Mouse (Mus musculus): ENCODE measurements around the gene Ankfy1. TPM values are rescaled to one million over a fixed set of nuclear protein-coding genes. Genes with fewer than 3 reads are reported as not detected.
"Not testable (repeated sequence)": the region's sequence is repeated elsewhere in the genome, so short reads cannot be mapped to it uniquely, and the experiment has no call there.

Ankfy1 gene
- polyA plus RNA-seq, 1 experiment from 2014 or later = 35.2 TPM

DNA sequence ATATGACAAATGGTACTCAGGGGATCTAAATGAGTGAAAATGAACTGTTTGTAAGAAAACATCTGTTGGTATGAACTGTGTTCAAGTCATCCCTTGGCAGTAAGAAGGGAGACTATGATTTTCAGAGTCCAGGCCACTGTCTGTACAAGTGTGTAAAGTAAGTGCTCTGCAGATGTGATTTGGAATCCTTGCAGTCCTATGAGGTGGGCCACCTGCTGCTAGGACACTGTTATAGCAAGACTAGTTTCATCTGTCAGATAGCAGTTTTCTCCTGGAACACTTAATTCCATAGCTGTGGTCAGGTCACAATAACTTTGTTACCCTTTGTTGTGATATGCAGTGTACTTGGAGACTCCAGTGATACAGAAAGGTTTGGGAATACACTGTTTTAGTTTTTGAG is 36.2 kb downstream of the Ankfy1 start:
- H3K36me3 ChIP-seq (replicated peaks) = peaks cover 35% of the 10 kb centered on the region
- ATAC-seq (ENCODE audit: low FRiP score) = no peak
- no peak overlapping the region for H3K27ac ChIP-seq

GRCm38 (mm10) chr11:72733736-72734135 is 43.9 kb downstream of the Ankfy1 start:
- peaks cover 74% of the 10 kb centered on the region for H3K36me3 ChIP-seq (replicated peaks)
- no peaks in the 10 kb centered on the region for H3K27me3 ChIP-seq
- no peak overlapping the region for H3K9ac ChIP-seq
- no peak for ATAC-seq (ENCODE audit: low FRiP score)
- H3K4me2 ChIP-seq = no peak overlapping the region
- no peaks in the 10 kb centered on the region for H3K9me3 ChIP-seq
- no peak overlapping the region for H3K4me3 ChIP-seq (replicated peaks)
- whole genome bisulfite sequencing = 89% methylated on average over 3 of the region's 3 CpGs
- no peaks in the 10 kb centered on the region for H3K4me1 ChIP-seq
- H3K27ac ChIP-seq = no peak overlapping the region

More for the DNA sequence above, 36.2 kb downstream of the Ankfy1 start:
- H3K9ac ChIP-seq = no peak overlapping the region
- no peaks in the 10 kb centered on the region for H3K27me3 ChIP-seq
- no peak overlapping the region for H3K4me2 ChIP-seq
- H3K4me3 ChIP-seq (replicated peaks) = no peak overlapping the region
- H3K4me1 ChIP-seq = no peaks in the 10 kb centered on the region
- H3K9me3 ChIP-seq = no peaks in the 10 kb centered on the region

DNA sequence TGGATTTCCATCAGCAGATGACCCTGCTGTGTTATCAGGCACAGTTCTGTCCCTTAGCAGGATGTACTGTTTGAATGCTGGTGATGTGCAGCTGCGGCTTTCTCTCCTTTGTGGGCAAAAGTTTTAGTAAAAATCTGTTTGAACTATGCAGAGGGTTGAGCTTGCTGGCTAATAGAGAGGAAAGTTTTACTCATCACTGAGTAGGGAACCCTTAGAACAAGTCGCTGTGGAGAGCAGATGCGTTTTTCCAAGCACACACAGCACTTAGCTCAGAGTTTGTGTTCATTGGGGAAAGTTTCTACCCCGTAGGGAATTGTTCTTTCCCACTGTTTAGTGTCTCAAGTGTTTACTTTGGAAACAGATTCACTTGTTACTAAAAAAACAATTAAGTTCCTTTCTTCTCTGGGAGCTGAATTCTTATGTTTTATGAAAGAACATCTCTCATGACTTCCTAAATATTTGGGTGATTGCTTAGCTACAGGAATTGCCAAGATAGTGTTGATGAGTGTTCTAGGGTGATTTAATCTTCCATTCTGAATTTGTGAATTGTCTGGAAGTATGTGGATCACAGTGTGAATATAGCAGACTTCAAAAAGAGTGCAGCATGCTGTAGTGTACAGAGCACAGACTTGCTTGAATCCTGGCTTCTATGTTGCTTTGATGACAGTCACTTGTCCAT is 45.2 kb downstream of the Ankfy1 start:
- Histone ChIP-seq H3K4me2 (no peak overlapping the region), H3K27ac (no peak overlapping the region), H3K4me1 (no peaks in the 10 kb centered on the region), H3K36me3 (replicated peaks) (peaks cover 68% of the 10 kb centered on the region), H3K4me3 (replicated peaks) (no peak overlapping the region), H3K9ac (no peak overlapping the region), H3K9me3 (no peaks in the 10 kb centered on the region), H3K27me3 (no peaks in the 10 kb centered on the region)
- WGBS = 89% methylated on average over 4 of the region's 4 CpGs
- ATAC-seq (ENCODE audit: low FRiP score) = no peak

GRCm38 (mm10) chr11:72735519-72735860 is 45.7 kb downstream of the Ankfy1 start:
- no peak overlapping the region for H3K4me2 ChIP-seq
- no peaks in the 10 kb centered on the region for H3K27me3 ChIP-seq
- H3K9ac ChIP-seq = no peak overlapping the region
- no peak for ATAC-seq (ENCODE audit: low FRiP score)
- H3K27ac ChIP-seq = no peak overlapping the region
- WGBS = 76% methylated on average over 2 of the region's 2 CpGs
- peaks cover 68% of the 10 kb centered on the region for H3K36me3 ChIP-seq (replicated peaks)
- H3K4me1 ChIP-seq = no peaks in the 10 kb centered on the region
- H3K9me3 ChIP-seq = no peaks in the 10 kb centered on the region
- H3K4me3 ChIP-seq (replicated peaks) = no peak overlapping the region

DNA sequence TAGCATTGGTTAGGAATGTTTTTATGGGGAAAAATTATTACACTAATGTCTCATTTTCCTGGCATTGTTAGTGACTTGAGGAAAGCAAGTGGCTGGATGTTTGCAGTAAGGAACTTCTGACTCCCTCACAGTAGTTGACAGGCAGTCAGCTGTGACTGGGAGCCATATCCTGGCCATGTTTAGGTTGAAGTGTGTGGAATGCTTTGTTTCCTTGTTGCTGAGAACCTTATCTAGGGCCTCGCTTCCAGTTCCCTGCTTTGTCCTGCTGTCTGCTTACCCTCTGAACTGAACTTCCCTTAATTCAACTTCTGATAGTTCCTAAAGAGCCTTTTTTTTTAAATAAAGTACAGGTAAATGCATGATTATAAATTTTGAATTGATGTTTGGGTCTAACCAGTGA is 46.5 kb downstream of the Ankfy1 start:
- Histone ChIP-seq H3K27me3 (no peaks in the 10 kb centered on the region), H3K9ac (no peak overlapping the region), H3K4me3 (replicated peaks) (no peak overlapping the region), H3K4me1 (no peaks in the 10 kb centered on the region), H3K4me2 (no peak overlapping the region), H3K36me3 (replicated peaks) (peaks cover 63% of the 10 kb centered on the region), H3K27ac (no peak overlapping the region), H3K9me3 (no peaks in the 10 kb centered on the region)
- WGBS = 72% methylated on average over 1 of the region's 1 CpGs
- no peak for ATAC-seq (ENCODE audit: low FRiP score)

DNA sequence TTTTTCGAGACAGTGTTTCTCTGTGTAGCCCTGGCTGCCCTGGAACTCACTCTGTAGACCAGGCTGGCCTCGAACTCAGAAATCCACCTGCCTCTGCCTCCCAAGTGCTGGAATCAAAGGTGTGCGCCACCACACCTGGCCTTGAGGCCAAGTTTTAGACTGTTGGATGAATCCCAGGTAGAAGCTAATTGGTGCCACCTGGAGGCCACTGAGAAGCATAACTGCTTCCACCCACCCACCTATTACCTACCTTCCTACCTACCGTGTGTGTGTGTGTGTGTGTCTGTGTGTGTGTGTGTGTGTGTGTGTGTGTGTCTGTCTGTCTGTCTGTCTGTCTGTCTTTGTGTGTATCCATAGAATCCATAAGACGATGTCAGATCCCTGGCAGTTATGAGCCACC is 47.7 kb downstream of the Ankfy1 start:
- H3K27me3 ChIP-seq; H3K4me2 ChIP-seq; H3K4me1 ChIP-seq; H3K9ac ChIP-seq; H3K4me3 ChIP-seq (replicated peaks); H3K27ac ChIP-seq; H3K9me3 ChIP-seq; ATAC-seq (ENCODE audit: low FRiP score): not testable (repeated sequence)
- H3K36me3 ChIP-seq (replicated peaks) = peaks cover 54% of the 10 kb centered on the region
- 88% methylated on average over 5 of the region's 5 CpGs for WGBS

GRCm38 (mm10) chr11:72739048-72739447 is 49.2 kb downstream of the Ankfy1 start:
- Histone ChIP-seq H3K36me3 (replicated peaks) (peaks cover 50% of the 10 kb centered on the region), H3K27ac (no peak overlapping the region), H3K9ac (no peak overlapping the region), H3K9me3 (no peaks in the 10 kb centered on the region), H3K4me1 (no peaks in the 10 kb centered on the region), H3K27me3 (no peaks in the 10 kb centered on the region), H3K4me3 (replicated peaks) (no peak overlapping the region), H3K4me2 (no peak overlapping the region)
- 100% methylated on average over 1 of the region's 1 CpGs for WGBS
- ATAC-seq (ENCODE audit: low FRiP score) = no peak

GRCm38 (mm10) chr11:72751956-72752355 is 62.1 kb downstream of the Ankfy1 start:
- 46% methylated on average over 2 of the region's 2 CpGs for WGBS
- no peak for ATAC-seq (ENCODE audit: low FRiP score)
- H3K9ac ChIP-seq = no peak overlapping the region
- H3K27me3 ChIP-seq = no peaks in the 10 kb centered on the region
- H3K27ac ChIP-seq = no peak overlapping the region
- H3K4me1 ChIP-seq = no peaks in the 10 kb centered on the region
- no peak overlapping the region for H3K4me2 ChIP-seq
- H3K4me3 ChIP-seq (replicated peaks) = no peak overlapping the region
- no peaks in the 10 kb centered on the region for H3K9me3 ChIP-seq
- H3K36me3 ChIP-seq (replicated peaks) = peaks cover 91% of the 10 kb centered on the region

- Histone ChIP-seq H3K27me3 (no peaks in the 10 kb centered on the region), H3K4me1 (no peaks in the 10 kb centered on the region), H3K4me3 (replicated peaks) (no peak overlapping the region), H3K27ac (no peak overlapping the region), H3K4me2 (no peak overlapping the region), H3K9ac (no peak overlapping the region), H3K9me3 (no peaks in the 10 kb centered on the region), H3K36me3 (replicated peaks) (peaks cover 93% of the 10 kb centered on the region)
- WGBS = 97% methylated on average over 5 of the region's 5 CpGs
- no peak for ATAC-seq (ENCODE audit: low FRiP score)
These were observed 68.5 kb downstream of the Ankfy1 start for GRCm38 (mm10) chr11:72758316-72758715.

DNA sequence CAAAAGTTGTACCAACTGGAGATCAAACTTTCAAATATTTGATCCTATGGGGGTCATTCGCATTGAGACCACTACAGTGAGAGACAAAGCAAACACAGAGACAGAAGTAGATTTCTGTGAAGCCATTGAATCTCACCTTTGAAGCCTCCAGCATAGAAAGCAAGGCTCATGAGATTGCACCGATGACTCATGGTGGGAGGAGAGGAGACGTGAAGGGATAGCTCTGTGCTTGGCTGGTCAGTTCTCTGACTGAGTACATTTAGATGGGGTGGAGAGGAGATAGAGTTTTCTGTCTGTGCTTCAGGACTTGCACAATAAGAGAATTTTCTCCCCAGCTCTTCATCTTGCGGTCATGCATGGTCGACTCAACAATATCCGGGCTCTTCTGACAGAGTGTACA is 69.8 kb downstream of the Ankfy1 start:
- Histone ChIP-seq H3K27me3 (no peaks in the 10 kb centered on the region), H3K9me3 (no peaks in the 10 kb centered on the region), H3K4me1 (no peaks in the 10 kb centered on the region), H3K36me3 (replicated peaks) (peaks cover 96% of the 10 kb centered on the region), H3K9ac (no peak overlapping the region), H3K4me2 (no peak overlapping the region), H3K4me3 (replicated peaks) (no peak overlapping the region), H3K27ac (no peak overlapping the region)
- WGBS = 96% methylated on average over 6 of the region's 6 CpGs
- ATAC-seq (ENCODE audit: low FRiP score) = no peak

DNA sequence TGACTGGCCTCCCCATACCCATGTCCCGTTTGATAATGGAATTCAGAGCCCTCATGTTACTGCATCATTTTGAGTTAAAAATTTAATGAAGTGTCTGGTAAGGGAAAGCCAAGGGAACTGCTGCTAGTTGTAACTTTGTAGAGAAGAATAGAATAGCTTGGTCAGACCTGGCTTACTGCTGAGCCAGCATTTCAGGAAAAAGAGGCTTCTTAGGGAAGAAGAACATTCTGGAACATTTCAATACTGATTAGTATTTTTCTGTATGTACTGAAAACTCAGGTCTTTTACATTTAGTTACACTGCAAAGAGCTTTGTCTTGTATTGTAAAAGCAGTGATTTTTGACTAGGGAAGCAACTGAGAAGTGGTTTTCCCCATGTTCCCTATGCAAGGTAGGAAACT is 71.0 kb downstream of the Ankfy1 start:
- Histone ChIP-seq H3K27me3 (no peaks in the 10 kb centered on the region), H3K4me2 (no peak overlapping the region), H3K4me3 (replicated peaks) (no peak overlapping the region), H3K36me3 (replicated peaks) (peaks cover 89% of the 10 kb centered on the region), H3K27ac (no peak overlapping the region), H3K4me1 (no peaks in the 10 kb centered on the region), H3K9ac (no peak overlapping the region), H3K9me3 (no peaks in the 10 kb centered on the region)
- 89% methylated on average over 1 of the region's 1 CpGs for WGBS
- ATAC-seq (ENCODE audit: low FRiP score) = no peak

GRCm38 (mm10) chr11:72764270-72764669 is 74.5 kb downstream of the Ankfy1 start:
- no peaks in the 10 kb centered on the region for H3K4me1 ChIP-seq
- ATAC-seq (ENCODE audit: low FRiP score) = no peak
- H3K36me3 ChIP-seq (replicated peaks) = peaks cover 75% of the 10 kb centered on the region
- no peak overlapping the region for H3K4me2 ChIP-seq
- H3K9me3 ChIP-seq = no peaks in the 10 kb centered on the region
- no peak overlapping the region for H3K4me3 ChIP-seq (replicated peaks)
- H3K9ac ChIP-seq = no peak overlapping the region
- WGBS = 87% methylated on average over 4 of the region's 4 CpGs
- no peaks in the 10 kb centered on the region for H3K27me3 ChIP-seq
- H3K27ac ChIP-seq = no peak overlapping the region

DNA sequence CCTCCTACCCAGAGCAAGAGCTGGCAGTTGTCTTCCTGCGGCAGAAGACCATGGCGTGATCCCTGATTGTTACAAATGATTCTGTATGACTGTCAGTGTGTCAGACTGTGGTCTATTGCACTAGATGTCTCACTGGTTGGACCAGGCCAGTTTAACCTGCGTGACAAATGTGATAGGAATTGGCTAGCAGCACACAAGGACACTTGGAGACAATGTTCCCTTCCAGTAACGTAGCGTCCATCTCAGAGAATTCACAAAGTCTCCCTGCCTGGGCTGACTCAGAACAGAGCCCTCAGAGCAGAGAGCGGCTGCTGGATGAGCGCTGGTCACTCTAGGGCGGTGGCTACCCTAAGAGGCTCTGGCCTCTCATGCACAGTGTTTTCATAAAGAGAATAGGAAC is 77.9 kb downstream of the Ankfy1 start:
- H3K9ac ChIP-seq = no peak overlapping the region

More for the DNA sequence above, 77.9 kb downstream of the Ankfy1 start:
- no peaks in the 10 kb centered on the region for H3K9me3 ChIP-seq
- no peak for ATAC-seq (ENCODE audit: low FRiP score)
- no peak overlapping the region for H3K27ac ChIP-seq
- WGBS = 93% methylated on average over 8 of the region's 8 CpGs
- H3K36me3 ChIP-seq (replicated peaks) = peaks cover 45% of the 10 kb centered on the region
- H3K4me1 ChIP-seq = no peaks in the 10 kb centered on the region
- H3K4me2 ChIP-seq = no peak overlapping the region
- H3K27me3 ChIP-seq = no peaks in the 10 kb centered on the region
- H3K4me3 ChIP-seq (replicated peaks) = no peak overlapping the region
